Mouse (Mus musculus) thymus, postnatal 4 days (tissue): ENCODE data around the gene Rfx8.

ENCODE experiments used
- DNase-seq: peaks from one replicate; pipeline ENCODE4 v3.0.0; 2021

The Rfx8 gene

GRCm38 (mm10) chr1:39720632-39721350 lies at the start of gene Rfx8:
TSS of gene Rfx8 (minus strand) at chr1:39720997.
- DNase-seq = peak; percentile 56

DNA sequence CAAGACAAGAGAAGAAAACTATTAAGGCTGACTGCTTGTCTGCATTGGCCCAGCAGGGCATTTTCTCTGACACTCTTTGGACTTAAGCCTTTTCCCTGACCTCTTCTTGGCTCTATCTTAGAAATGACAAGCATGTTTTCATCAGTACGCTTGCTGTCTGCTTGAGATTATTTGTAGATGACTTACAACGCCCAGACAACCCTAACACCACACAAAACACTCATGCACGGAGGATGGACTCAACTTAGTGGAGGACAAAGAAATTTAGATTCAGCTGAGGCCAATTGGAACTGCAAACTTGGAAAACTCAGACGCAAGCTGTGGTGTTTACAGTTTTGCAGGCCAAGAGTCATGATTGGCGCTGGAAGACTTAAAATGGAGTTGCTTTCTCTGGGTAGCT lies 49.6 kb upstream of the Rfx8 start:
- no peak for DNase-seq

- DNase-seq = no peak
Measured at GRCm38 (mm10) chr1:39768017-39768416, 47.2 kb upstream of the Rfx8 start.

DNA sequence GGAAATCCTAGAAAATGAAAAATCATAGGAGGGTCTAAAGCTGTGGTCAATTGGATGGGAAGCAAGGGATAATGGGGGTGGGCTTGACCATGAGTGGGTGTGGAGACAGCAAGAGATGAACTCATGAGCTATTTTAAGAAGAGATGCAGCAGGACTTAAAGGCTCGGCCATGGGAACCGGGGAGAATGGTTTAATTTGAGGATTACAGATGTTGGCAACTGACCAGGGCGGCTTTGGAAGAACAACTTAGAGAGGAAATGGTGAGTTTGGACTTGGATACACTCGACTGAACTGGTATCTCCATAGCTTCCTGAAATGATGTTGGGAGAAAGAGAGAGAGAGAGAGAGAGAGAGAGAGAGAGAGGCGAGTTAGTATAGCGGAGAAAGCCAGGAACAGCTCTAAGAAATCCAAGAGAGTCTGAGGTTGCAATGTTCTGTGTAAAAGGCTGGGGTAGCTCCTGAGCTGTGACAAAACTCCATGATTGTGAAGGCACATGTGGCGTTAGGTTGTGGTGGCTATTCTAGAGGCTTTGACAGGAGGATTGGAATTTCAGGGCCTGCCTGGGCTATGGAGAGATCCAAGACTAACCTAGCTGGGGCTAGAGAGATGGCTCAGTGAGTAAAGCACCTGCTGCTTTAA lies 45.2 kb upstream of the Rfx8 start:
- no peak for DNase-seq

- DNase-seq = peak; percentile 62
Measured at GRCm38 (mm10) chr1:39762025-39762370, 41.2 kb upstream of the Rfx8 start.

GRCm38 (mm10) chr1:39761211-39762024 lies 40.6 kb upstream of the Rfx8 start:
- peak; percentile 83 for DNase-seq

- no peak for DNase-seq
Measured at GRCm38 (mm10) chr1:39760181-39760715, 39.5 kb upstream of the Rfx8 start.

GRCm38 (mm10) chr1:39759231-39760175 lies 38.7 kb upstream of the Rfx8 start:
- DNase-seq = no peak

DNA sequence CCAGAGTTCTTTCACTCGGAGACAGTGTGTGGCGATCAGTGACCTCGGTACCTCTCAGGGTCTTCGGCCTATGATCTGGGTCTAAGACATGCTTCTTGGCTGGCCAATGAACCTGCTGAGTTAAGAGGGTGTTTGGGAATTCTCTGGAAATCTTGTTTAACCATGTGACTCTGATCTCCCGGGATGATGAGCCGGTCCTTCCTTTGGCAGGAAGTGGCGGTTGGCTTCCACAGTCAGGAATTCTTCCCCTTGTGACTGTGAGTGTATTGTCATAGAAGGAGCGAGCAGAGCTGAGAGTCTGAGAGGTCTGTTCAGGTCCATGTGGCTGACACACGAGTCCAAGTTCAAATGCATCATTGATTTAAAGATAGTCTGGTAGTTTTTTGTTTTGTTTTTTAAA lies 37.4 kb upstream of the Rfx8 start:
- DNase-seq = no peak

DNA sequence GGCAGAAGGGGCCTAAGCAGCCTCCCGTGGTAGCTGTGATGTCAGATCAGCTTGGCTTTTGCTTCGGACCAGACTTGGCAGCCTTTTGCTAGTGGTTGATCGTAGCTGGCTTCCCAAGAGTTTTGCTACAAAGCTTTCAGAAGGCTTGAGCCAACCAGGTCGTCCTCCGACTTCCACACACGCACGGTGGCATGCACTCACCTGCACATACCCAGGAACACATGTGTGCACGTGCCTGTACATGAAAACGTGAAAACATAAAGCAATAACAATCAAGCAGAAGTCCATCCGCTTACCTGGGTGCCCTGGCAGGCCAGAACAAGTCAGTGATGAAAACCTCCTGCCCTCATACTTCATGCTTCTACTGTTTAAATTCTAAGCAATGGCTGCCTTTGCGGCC lies 36.2 kb upstream of the Rfx8 start:
- DNase-seq = no peak

DNA sequence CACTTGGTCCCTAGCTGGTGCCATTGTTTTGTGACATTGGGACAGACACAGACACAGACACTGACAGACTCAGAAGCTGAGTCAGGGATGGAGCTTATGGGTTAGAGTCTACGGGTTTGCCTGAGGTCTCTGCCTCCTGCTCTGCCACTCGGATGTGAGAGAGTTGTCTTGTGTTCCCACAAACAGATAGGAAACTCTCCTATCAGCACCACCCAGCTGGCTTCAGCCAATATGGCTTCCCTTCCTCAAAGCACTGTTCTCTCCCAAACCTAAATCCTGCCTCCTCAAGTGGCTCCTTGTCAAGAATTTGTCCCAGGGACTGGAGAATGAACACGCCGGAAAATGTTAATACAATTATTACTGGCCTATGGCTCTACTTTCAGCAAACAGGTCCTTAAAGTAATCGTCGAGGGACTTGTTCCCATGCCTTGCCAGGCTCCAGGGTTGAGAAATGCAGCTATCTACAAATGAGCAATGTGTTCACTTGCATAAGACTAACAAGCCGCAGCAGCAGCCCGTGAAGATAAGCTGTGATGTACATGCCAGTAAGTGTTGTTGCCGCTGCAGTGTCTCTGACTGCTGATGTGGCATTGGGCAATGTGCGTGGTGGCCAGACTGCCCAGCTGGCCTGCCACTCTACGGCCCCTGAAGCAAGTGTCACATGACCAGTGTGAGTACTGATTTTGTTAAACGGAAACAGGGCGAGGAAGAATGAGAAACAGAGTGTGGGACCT lies 33.6 kb upstream of the Rfx8 start:
- DNase-seq = no peak

- DNase-seq = no peak
Measured at GRCm38 (mm10) chr1:39751537-39751936, 30.7 kb upstream of the Rfx8 start.

DNA sequence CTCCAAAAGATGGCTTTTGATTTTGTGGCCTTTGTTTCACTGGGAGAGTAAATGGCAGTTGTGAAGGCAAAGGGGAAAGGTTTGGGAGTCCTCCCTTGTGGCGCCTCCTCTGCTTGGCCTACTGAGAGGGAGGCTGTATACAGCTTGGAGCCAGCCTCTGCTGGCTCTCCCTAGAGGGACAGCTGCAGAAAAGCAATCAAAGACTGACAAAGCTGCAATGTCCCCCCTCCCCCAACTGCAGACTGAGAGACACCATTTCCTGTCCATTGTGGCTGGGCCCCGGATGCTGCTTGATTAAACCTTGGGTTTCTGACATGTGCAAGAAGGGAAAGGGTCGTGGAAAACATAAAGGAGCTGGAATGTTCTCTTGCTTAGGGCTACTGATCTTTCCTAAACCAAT lies 28.9 kb upstream of the Rfx8 start:
- DNase-seq = peak; percentile 76

DNA sequence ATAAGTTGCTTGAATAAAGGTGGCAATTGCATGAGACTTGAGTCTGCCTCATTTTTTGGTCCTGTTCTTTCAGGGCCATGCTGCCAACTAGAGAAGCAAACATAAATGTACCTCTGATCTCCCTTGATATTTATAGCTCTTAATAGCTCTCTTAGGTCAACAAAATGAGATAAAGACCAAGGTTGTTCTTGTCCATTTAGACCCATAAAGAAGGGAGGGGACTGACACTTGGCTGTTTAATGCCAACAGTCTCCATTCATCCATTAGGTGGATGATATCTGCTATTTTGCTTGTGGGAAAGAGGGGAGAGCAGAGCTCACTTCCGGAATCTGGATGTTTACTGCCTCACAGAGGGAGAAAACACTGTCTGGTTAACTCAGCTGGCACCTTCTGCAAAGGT lies 28.4 kb upstream of the Rfx8 start:
- DNase-seq = no peak

- no peak for DNase-seq
Measured at GRCm38 (mm10) chr1:39748666-39749065, 27.9 kb upstream of the Rfx8 start.

DNA sequence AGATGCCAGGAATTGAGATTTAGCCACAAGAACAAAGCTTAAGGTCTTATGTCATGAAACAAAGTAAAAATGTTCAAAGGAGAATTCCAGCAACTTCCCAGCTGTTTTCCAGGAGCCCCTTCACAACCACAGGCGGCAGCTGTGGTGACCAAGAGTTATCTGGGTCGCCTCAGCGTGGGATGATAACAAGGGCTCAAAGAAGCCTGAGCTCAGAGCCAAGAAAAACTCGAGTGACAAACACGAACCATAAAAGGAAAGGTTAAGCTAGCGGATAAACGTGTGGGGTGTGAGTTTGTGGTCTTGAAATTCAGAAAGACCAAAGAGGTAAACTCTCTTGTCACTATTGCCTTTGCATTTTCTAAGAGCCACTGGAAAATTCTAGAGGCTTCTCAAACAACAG lies 25.7 kb upstream of the Rfx8 start:
- no peak for DNase-seq

DNA sequence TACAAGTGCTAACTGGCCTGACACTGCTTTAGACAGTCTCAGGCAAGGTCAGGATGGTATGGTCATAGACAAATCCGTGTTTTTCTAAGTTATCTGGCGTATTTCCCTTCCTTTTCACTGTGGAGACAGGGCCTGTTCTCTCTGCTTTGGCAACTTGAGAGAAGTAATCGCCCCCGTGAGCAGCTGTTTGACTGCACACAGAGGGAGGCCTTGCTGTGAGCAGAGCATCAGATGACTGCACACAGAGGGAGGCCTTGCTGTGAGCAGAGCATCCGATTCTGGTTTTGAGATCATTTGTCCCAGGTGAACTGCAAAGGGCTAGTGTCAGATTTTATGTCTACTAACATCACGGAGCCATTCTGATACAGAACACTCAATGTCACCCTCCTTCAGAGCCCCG lies 20.2 kb upstream of the Rfx8 start:
- DNase-seq = no peak

DNA sequence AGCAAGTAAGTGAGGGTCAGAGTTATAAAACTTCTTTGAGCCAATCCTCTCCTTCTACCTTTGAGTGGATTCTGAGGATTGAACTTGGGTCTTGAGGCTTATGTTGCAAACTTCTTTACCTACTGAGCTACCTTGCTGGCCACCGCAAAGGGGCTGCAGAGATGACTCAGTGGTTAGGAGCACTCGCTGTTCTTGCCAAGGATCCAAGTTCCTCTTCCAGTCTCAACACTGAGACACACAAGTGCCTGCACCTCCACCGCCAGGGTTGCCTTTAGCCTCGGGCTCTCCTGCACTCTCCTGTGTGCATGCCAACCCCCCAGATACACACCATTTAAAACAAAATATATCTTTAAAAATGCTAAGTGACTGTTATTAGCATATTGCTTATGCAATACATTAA lies 19.2 kb upstream of the Rfx8 start:
- no peak for DNase-seq

DNA sequence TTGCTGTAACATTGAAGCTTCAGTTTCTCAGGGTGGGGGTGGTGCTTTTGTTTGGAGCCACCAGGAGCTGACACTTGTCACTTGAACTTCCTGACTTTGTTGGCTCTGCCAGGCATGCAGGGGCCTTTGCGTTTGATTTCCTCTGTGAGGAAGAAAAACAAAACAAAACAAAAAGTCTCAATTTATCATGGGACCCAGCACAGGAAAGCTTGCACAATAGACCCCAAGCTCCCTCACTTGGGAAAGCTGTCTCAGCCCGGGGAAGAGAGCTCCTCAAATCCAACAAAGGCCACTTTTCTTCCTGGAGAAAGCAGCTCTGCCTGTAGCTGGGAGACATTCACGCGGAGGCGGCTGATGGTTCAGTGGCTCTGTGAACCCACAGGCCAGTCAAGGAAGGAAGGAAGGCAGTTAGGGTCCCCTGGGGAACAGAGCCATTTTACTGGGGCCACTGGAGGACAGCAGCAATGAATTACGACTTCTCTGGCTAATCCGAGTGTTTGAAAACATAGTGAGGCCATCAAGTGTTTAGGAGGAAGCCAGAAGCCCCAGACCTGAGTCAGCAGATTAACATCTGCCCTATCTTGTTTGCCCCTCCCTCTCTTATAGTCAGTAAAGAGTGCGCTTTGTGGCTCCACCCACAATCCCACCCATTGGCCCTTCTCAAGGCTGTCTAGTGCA lies 15.3 kb upstream of the Rfx8 start:
- peak; percentile 74 for DNase-seq

DNA sequence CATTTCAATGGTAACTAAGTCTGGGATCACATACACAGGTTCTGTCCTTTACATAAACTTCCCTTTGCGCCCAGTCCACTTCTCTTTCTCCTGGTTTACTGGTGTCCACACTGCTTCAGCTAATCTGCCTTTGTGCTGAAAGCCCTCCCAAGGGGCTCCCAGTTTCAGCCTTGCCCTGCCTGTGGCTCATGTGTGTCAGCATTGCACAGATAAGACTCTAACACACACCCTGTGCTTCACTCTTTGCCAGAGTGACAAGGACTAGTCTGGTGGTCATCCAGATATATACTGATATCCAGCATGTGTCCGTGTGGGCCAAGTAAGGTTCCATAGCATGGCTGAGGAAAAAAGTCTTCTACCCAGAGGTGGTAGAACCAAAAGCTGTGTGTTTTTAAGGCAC lies 14.7 kb upstream of the Rfx8 start:
- DNase-seq = peak; percentile 42

DNA sequence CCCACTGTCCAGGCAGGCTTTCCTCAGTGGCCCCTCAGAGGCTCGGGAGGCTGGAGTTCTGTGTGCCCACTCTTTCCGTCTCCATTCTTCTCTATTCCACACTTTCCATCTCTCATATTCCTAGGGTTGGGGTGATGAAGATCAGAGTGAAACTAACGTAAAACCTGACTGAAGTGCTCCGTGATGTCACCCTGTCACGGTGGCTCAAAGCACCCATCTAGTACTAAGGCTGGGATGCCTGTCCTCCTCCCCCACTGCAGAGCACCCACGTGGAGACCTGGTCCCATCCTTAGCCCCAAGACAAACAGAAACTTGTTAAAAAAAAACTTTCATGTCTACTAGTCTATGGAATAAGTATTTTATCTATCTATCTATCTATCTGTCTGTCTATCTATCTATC lies 14.1 kb upstream of the Rfx8 start:
- peak; percentile 36 for DNase-seq
